Mouse (Mus musculus) hindbrain, embryonic 14.5 days (tissue): ENCODE measurements at regions not wholly inside any gene's neighbourhood (a gene's known extent, or its start where the extent isn't known, plus 50 kb on each side); places are given as distances from the start of the nearest gene placed in this dataset.
"Not testable (repeated sequence)": the region's sequence is repeated elsewhere in the genome, so short reads cannot be mapped to it uniquely, and the experiment has no call there.

ENCODE experiments used
- ATAC-seq: fragments of 200-750 bp; cut with Nextera tagmentation; 2 replicates; pipeline ENCODE4 v1.8.0; 2017; ENCODE audit warnings: moderate number of reproducible peaks, mild to moderate bottlenecking, moderate TSS enrichment, moderate library complexity; ENCODE audit not compliant: low FRiP score
- DNase-seq: peaks from one replicate; pipeline ENCODE4 v3.0.0-alpha.2; 2015; ENCODE audit warnings: low spot score
- H3K27ac ChIP-seq: fragments of 300-500 bp; sonication (generic); 2 replicates; pipeline ENCODE4 v1.5.1; 2014; ENCODE audit warnings: mild to moderate bottlenecking, moderate library complexity
- H3K27me3 ChIP-seq: fragments of 300-500 bp; sonication (generic); 2 replicates; pipeline ENCODE4 v1.6.1; 2014; ENCODE audit warnings: mild to moderate bottlenecking, low read length, mixed read lengths; ENCODE audit not compliant: control insufficient read depth, insufficient read depth
- H3K36me3 ChIP-seq: fragments of 300-500 bp; sonication (generic); replicated peaks from 2 replicates; pipeline ENCODE4 v1.6.1; 2014; ENCODE audit not compliant: control insufficient read depth, insufficient read depth
- H3K4me1 ChIP-seq: fragments of 300-500 bp; sonication (generic); replicated peaks from 2 replicates; pipeline ENCODE4 v1.6.1; 2014; ENCODE audit warnings: antibody characterized with exemption, low read length, mixed read lengths; ENCODE audit not compliant: control insufficient read depth, insufficient read depth
- H3K4me2 ChIP-seq: fragments of 300-500 bp; sonication (generic); replicated peaks from 2 replicates; pipeline ENCODE4 v1.6.1; 2014; ENCODE audit warnings: mild to moderate bottlenecking, moderate library complexity
- H3K4me3 ChIP-seq: fragments of 300-500 bp; sonication (generic); replicated peaks from 2 replicates; pipeline ENCODE4 v1.5.1; 2014; ENCODE audit warnings: mild to moderate bottlenecking, low read length
- H3K9ac ChIP-seq: fragments of 300-500 bp; sonication (generic); 2 replicates; pipeline ENCODE4 v1.6.1; 2014
- H3K9me3 ChIP-seq: fragments of 300-500 bp; sonication (generic); 2 replicates; pipeline ENCODE4 v1.6.1; 2016; ENCODE audit warnings: low read length; ENCODE audit not compliant: control insufficient read depth
- WGBS: fragments of 180-500 bp; shearing (Covaris S2); extraction: QIAGEN DNeasy Blood & Tissue Kit; methylation state at CpG from one replicate; pipeline ENCODE4 v1.1.7; 2014; 5-methylcytosine and 5-hydroxymethylcytosine counted together

DNA sequence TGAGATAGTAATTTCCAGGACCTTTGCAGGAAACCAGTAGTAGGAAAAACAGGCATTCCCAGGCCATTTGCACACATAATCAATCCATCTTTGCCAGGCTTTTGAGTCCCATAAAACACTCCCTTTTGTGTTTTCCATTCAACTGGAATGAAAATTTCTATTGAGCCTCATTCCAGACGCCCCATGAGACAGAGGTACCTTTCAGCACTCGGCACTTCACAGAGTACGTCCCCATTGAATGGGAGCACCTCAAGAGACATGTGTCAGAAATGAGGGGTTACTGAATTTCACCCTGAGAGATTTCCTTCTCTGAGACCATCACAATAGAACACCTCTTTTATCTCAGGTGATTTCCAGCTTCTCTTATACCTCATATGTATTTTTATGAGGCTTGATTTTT lies 493.5 kb upstream of the Gm9747 start:
- Histone ChIP-seq H3K27ac (no peak overlapping the region), H3K36me3 (no peaks in the 10 kb centered on the region), H3K4me3 (no peak overlapping the region), H3K9ac (no peak overlapping the region), H3K9me3 (no peaks in the 10 kb centered on the region), H3K4me2 (no peak overlapping the region), H3K27me3 (no peaks in the 10 kb centered on the region), H3K4me1 (0 out of 2 replicates have a peak, but pooled peaks cover 4% of the 10 kb centered on the region)
- ATAC-seq (no peak), DNase-seq (no peak)
- 21% methylated on average over 3 of the region's 3 CpGs for WGBS

DNA sequence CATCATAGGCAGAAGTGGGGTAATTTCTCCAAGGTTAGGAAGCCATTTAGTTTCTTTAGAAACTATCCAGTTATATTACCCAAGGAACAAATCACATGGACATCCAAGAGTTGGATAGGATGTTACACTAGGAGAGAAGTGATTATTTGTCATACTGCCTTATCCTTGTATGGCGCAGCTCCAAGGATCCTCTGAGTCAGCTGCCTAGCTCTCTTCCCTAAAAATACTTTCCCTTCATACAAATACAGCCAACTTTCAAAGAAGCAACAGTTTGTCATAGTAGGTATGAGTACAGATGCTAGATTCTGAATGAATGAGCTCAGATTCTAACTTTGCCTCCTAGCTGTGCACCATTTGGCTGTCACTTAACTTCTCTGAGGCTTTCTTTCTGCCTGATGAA lies 492.9 kb upstream of the Gm9747 start:
- no peak overlapping the region for H3K27ac ChIP-seq
- H3K4me3 ChIP-seq: no peak overlapping the region
- 0 out of 2 replicates have a peak, but pooled peaks cover 4% of the 10 kb centered on the region for H3K4me1 ChIP-seq
- no peaks in the 10 kb centered on the region for H3K36me3 ChIP-seq
- H3K4me2 ChIP-seq: no peak overlapping the region
- 96% methylated on average over 1 of the region's 1 CpGs for WGBS
- H3K27me3 ChIP-seq: no peaks in the 10 kb centered on the region
- no peaks in the 10 kb centered on the region for H3K9me3 ChIP-seq
- H3K9ac ChIP-seq: no peak overlapping the region
- ATAC-seq (no peak), DNase-seq (no peak)

DNA sequence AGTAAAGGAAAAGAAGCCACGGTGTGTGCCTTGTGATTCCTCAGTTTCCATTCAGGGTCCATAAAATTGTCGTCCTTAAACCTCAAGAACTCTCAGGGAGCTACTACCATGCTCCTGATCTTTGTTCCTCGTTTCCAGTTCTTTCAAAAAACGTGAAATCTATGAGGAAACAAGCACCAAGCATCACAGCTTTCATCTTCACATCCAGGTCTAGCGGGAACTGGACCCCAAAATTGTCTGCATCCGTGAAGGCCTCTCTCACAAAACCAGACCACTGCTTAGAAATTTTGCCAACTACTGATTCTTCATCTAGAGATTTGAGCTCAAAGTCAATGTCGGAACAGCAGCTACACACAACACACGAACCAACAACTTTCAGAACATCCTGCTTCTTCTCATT lies 491.0 kb upstream of the Gm9747 start:
- DNase-seq, H3K4me3 ChIP-seq, H3K9ac ChIP-seq, ATAC-seq, H3K9me3 ChIP-seq, H3K4me2 ChIP-seq, H3K27me3 ChIP-seq, H3K27ac ChIP-seq, H3K36me3 ChIP-seq, H3K4me1 ChIP-seq: not testable (repeated sequence)
- WGBS: 93% methylated on average over 8 of the region's 8 CpGs

DNA sequence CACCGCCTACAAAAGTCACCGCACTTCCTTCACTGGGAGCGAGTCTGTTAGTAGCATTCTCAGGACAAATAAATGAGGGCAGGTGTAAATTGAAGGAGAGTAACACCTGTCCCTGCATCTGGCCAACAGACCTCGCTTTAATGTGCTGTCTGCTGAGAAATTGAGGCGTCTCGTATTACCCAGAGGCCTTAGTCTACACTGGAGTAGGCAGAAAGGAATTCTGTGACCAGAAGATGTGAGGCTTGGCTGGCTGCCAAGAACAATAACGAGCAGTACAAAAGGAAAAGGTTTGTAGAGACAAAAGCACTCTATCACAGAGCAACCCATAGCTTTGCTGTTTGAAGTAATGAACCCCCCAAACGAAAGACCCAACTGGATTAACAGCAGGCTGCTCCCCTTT lies 488.4 kb upstream of the Gm9747 start:
- Histone ChIP-seq H3K27ac (no peak overlapping the region), H3K4me1 (no peaks in the 10 kb centered on the region), H3K36me3 (no peaks in the 10 kb centered on the region), H3K4me3 (no peak overlapping the region), H3K4me2 (no peak overlapping the region), H3K9ac (no peak overlapping the region), H3K9me3 (no peaks in the 10 kb centered on the region), H3K27me3 (no peaks in the 10 kb centered on the region)
- DNase-seq: peak; percentile 68
- WGBS: 31% methylated on average over 8 of the region's 8 CpGs
- ATAC-seq: no peak

DNA sequence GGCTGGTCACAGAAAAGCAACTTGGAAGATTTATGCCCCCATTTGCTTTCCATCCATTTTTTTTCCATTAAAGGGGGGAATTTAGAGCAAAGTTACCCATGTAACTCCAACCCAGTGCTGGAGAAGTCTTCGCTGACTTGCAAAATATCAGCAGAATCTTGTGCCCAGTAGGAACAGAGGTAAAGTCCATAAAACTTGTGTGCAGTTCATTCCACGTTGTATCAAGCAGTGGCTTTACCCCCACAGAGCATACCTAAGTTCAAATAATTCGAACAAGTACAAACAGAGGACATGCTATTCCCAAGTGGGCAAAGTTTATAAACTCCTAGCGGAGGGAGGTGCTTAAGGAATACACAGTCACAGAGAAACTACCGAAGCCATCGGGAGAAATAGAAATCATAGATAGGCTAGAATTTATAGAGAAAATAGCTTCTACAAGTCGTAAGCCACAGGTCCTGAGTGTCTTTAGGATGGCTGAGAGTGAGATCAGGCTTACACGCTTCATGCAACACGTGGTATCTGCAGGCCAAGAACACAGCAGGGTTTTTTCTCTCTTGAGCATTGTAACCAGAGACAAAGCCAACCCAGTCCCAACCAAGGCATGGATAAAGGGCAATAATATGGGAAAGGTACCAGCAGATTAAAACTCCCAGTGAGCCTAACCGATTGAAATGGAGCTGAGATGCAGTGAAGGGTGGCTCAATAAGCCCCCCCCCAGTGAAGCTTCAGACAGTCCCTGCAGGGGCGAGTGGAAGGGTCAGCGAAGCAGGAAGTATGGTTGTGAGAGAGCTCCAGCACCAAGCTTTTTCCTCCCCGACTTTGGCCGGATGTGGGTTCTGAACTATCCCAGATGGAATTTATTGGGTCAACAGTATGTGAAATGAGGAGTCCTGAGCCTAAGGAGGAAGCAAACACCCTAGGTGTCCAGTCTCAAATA lies 487.6 kb upstream of the Gm9747 start:
- no peaks in the 10 kb centered on the region for H3K4me1 ChIP-seq
- 69% methylated on average over 14 of the region's 14 CpGs for WGBS
- no peak overlapping the region for H3K4me3 ChIP-seq
- H3K9me3 ChIP-seq: no peaks in the 10 kb centered on the region
- ATAC-seq: no peak
- H3K27me3 ChIP-seq: no peaks in the 10 kb centered on the region
- H3K9ac ChIP-seq: no peak overlapping the region
- H3K36me3 ChIP-seq: no peaks in the 10 kb centered on the region
- no peak for DNase-seq
- no peak overlapping the region for H3K4me2 ChIP-seq
- no peak overlapping the region for H3K27ac ChIP-seq

DNA sequence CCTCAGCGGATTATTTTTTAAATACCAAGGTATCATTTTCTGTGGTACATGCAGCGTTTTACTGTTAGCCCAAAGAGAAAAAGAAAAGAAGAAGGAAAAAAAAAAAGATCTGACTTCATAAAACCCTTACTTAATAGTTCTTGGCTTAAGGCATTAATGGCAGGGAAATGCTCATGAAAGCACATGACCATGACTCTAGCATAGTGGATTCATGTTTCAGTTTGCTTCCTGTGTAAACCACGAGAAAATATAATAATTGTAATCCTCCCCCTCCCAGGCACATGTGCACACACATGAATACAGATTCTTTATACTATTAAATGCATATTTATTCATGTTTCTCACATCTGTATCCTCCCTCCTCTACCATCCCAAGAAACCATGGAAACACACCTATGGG lies 486.9 kb upstream of the Gm9747 start:
- ATAC-seq (no peak), DNase-seq (no peak)
- no peaks in the 10 kb centered on the region for H3K9me3 ChIP-seq
- no peaks in the 10 kb centered on the region for H3K36me3 ChIP-seq
- WGBS: 86% methylated on average over 3 of the region's 3 CpGs
- H3K27ac ChIP-seq: no peak overlapping the region
- no peaks in the 10 kb centered on the region for H3K4me1 ChIP-seq
- H3K9ac ChIP-seq: no peak overlapping the region
- no peak overlapping the region for H3K4me2 ChIP-seq
- H3K27me3 ChIP-seq: no peaks in the 10 kb centered on the region
- H3K4me3 ChIP-seq: no peak overlapping the region

DNA sequence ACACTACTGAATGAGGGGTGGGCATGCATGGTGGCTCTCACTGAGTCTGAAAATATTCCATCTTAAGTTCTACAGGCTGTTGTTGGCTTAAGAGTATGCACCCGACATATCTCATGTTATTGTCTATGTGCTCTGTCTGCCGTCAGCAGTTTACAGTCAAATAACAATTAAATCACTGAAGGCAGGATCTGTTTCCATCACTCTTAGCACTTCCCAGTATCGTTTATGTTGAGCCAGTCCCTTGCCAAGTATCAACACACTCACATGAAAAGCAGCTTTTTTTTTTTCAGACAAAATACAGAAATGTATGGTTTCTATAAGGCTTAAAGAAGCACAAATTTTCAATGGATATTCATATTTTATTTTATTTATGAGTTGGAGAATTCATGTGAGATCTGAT lies 485.9 kb upstream of the Gm9747 start:
- Histone ChIP-seq H3K4me3 (no peak overlapping the region), H3K27me3 (no peaks in the 10 kb centered on the region), H3K27ac (no peak overlapping the region), H3K9me3 (no peaks in the 10 kb centered on the region), H3K9ac (no peak overlapping the region), H3K36me3 (no peaks in the 10 kb centered on the region), H3K4me1 (no peaks in the 10 kb centered on the region), H3K4me2 (no peak overlapping the region)
- 89% methylated on average over 3 of the region's 3 CpGs for WGBS
- no peak for DNase-seq
- ATAC-seq: no peak

DNA sequence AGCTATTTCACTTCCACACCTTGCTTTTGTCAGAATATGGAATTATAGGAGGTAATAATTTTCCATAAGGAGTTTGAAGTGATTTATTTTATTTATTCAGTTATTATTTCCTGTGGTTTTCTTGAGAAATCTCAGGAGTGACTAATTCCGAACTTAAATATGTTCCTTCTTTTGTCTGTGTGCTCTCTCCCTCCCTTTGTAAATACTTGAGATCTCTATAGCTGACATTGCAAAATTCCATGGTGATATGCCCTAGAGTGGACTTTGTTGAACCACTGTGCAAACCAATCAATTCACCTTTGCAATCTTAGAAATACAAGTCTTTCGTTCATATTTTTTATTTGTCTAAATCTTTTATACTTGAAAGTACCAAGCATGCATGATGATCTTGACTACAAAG lies 478.8 kb upstream of the Gm9747 start:
- no peaks in the 10 kb centered on the region for H3K4me1 ChIP-seq
- H3K9ac ChIP-seq: no peak overlapping the region
- DNase-seq (no peak), ATAC-seq (no peak)
- no peak overlapping the region for H3K4me3 ChIP-seq
- WGBS: 88% methylated on average over 2 of the region's 2 CpGs
- no peak overlapping the region for H3K27ac ChIP-seq
- H3K9me3 ChIP-seq: no peaks in the 10 kb centered on the region
- no peaks in the 10 kb centered on the region for H3K36me3 ChIP-seq
- H3K4me2 ChIP-seq: no peak overlapping the region
- H3K27me3 ChIP-seq: no peaks in the 10 kb centered on the region

DNA sequence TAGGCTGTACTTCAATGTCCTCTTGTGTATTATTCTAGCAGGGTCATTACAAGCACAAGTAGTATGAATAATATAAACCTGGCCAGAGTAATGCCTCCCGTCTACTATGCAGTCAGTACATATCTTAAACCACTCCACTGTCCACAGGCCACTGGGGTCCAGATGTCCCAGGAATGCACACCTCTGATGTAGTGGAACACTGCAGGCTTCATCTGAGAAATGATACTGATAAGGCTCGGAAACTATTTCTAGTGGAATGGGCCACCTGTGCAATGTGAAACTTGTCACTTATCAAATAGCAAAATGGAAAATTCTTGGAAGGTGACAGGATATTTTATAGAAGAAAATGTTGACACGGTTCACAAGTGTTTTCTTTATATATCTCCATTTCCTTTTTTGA lies 477.6 kb upstream of the Gm9747 start:
- Histone ChIP-seq H3K27ac (no peak overlapping the region), H3K9ac (no peak overlapping the region), H3K4me1 (no peaks in the 10 kb centered on the region), H3K4me3 (no peak overlapping the region), H3K9me3 (no peaks in the 10 kb centered on the region), H3K27me3 (no peaks in the 10 kb centered on the region), H3K36me3 (no peaks in the 10 kb centered on the region), H3K4me2 (no peak overlapping the region)
- no peak for ATAC-seq
- no peak for DNase-seq
- 87% methylated on average over 3 of the region's 3 CpGs for WGBS

DNA sequence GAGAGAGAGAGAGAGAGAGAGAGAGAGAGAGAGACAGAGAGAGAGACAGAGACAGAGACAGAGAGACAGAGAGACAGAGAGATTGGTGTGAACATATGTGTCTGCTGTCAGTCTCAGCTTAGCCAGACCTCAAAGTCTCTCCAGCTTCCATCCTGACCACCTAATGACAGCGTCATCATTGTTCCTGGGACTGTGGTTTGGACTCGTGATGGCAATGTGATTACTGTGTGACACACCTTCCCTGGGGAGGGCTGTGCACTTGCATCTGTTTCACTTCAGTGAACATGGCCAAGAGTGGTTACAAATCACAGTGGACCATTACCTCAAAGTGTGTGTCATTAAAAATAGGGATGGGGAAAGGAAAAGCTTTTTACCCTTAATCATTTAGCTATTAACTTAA lies 477.2 kb upstream of the Gm9747 start:
- no peak for DNase-seq
- Histone ChIP-seq H3K9ac (no peak overlapping the region), H3K4me3 (no peak overlapping the region), H3K9me3 (no peaks in the 10 kb centered on the region), H3K27ac (no peak overlapping the region), H3K4me2 (no peak overlapping the region), H3K4me1 (no peaks in the 10 kb centered on the region), H3K27me3 (no peaks in the 10 kb centered on the region), H3K36me3 (no peaks in the 10 kb centered on the region)
- no peak for ATAC-seq
- WGBS: 61% methylated on average over 2 of the region's 2 CpGs
